In genomic region chr4:33188164-33188563, GRCm38 (mm10) we compare ENCODE assay signal across 8 mouse cellular contexts. TPM values are rescaled to one million over a fixed set of nuclear protein-coding genes. Genes with fewer than 3 reads are reported as not detected.
DNase-seq lines count a peak whose midpoint lies in the region; ATAC-seq lines count a peak whose summit lies in the region.

No protein-coding gene starts in this region.

- no peaks in the 10 kb centered on the region for H3K4me1 ChIP-seq in embryonic facial prominence, embryonic 11.5 days (ENCODE audit: control insufficient read depth, insufficient read depth, low read length)
- H3K4me1 ChIP-seq in stomach, embryonic 16.5 days (ENCODE audit: control insufficient read depth, insufficient read depth, low read length): peaks cover 4% of the 10 kb centered on the region

- no peak overlapping the region for H3K4me3 ChIP-seq in embryonic facial prominence, embryonic 11.5 days (ENCODE audit: low read depth, low read length)
- H3K4me3 ChIP-seq in stomach, embryonic 16.5 days (replicated peaks; ENCODE audit: low read length): peak overlapping the region; percentile 63

- no peak overlapping the region for H3K4me2 ChIP-seq in embryonic facial prominence, embryonic 11.5 days (ENCODE audit: low read depth, low read length)
- peak overlapping the region; percentile 98 for H3K4me2 ChIP-seq in stomach, embryonic 16.5 days (ENCODE audit: low read depth, low read length)

- H3K9ac ChIP-seq in embryonic facial prominence, embryonic 11.5 days (replicated peaks; ENCODE audit: low read length): no peak overlapping the region
- H3K9ac ChIP-seq in stomach, embryonic 16.5 days (ENCODE audit: low read length): no peak overlapping the region

- intact Hi-C loops in heart, postnatal 14 days (cut with DNase I): loop anchor here (5.0 kb wide), 1 partner anchor 59 kb away; no protein-coding TSS in a partner anchor

- no peaks in the 10 kb centered on the region for H3K9me3 ChIP-seq in embryonic facial prominence, embryonic 11.5 days (replicated peaks; ENCODE audit: control insufficient read depth, low read length)
- no peaks in the 10 kb centered on the region for H3K9me3 ChIP-seq in stomach, embryonic 16.5 days (replicated peaks; ENCODE audit: control insufficient read depth, low read length)

- H3K36me3 ChIP-seq in embryonic facial prominence, embryonic 11.5 days (replicated peaks; ENCODE audit: control insufficient read depth, insufficient read depth, low read depth, low read length): no peaks in the 10 kb centered on the region
- H3K36me3 ChIP-seq in stomach, embryonic 16.5 days (ENCODE audit: control insufficient read depth, insufficient read depth, low read length): no peaks in the 10 kb centered on the region

- 15% methylated on average over 9 of the region's 9 CpGs for WGBS in embryonic facial prominence, embryonic 11.5 days
- WGBS in stomach, embryonic 16.5 days: 11% methylated on average over 9 of the region's 9 CpGs

- ATAC-seq in embryonic facial prominence, embryonic 11.5 days (replicated peaks; ENCODE audit: insufficient number of reproducible peaks, low FRiP score, low TSS enrichment, low read depth): no peak
- no peak for ATAC-seq in stomach, embryonic 16.5 days (ENCODE audit: insufficient read depth, low FRiP score)

- peak; percentile 31 for DNase-seq in urinary bladder, postnatal 14 days (ENCODE audit: low spot score)
- no peak for DNase-seq in urinary bladder, postnatal 10 days (ENCODE audit: low spot score)
- DNase-seq in embryonic facial prominence, embryonic 11.5 days (ENCODE audit: low spot score): peak; percentile 66
- DNase-seq in heart, postnatal 14 days: peak; percentile 20 to 48
- peak; percentile 59 to 68 for DNase-seq in kidney, postnatal 36 days
- DNase-seq in mesoderm, embryonic 11.5 days (ENCODE audit: low read depth, low spot score): peak; percentile 58
- no peak for DNase-seq in yolk sac, embryonic 10.5 days (ENCODE audit: low spot score)

- no peak overlapping the region for H3K27ac ChIP-seq in embryonic facial prominence, embryonic 11.5 days (replicated peaks; ENCODE audit: low read depth, low read length)
- H3K27ac ChIP-seq in stomach, embryonic 16.5 days (ENCODE audit: low read length): no peak overlapping the region; the same call in 1 of the 2 replicates

- no peaks in the 10 kb centered on the region for H3K27me3 ChIP-seq in embryonic facial prominence, embryonic 11.5 days (ENCODE audit: control insufficient read depth, insufficient read depth, low read length)
- no peaks in the 10 kb centered on the region for H3K27me3 ChIP-seq in stomach, embryonic 16.5 days (ENCODE audit: control insufficient read depth, insufficient read depth, low read length)

RNA-seq across cellular contexts. Expression of gene Pm20d2, which starts 1.4 kb away (rescaled TPM):
- 0.48 and 1.1 TPM in 2 replicates for polyA plus RNA-seq in embryonic facial prominence, embryonic 11.5 days (2014; fragmentation: Nextera tagmentation; extraction: Ambion mirVana)
- total RNA-seq in heart, postnatal 14 days (2021): 10 to 100 TPM; 29.3 to 30.2 TPM
- 0.67 and 0.96 TPM in 2 replicates for polyA plus RNA-seq in stomach, embryonic 16.5 days (2015; fragmentation: Nextera tagmentation; extraction: Ambion mirVana)

RNA-seq across cellular contexts. Expression of gene Srsf12, which starts 20.6 kb away (rescaled TPM):
- 8.5 and 10.8 TPM in 2 replicates for polyA plus RNA-seq in embryonic facial prominence, embryonic 11.5 days (2014; fragmentation: Nextera tagmentation; extraction: Ambion mirVana)
- not detected for total RNA-seq in heart, postnatal 14 days (2021)
- 6.6 and 8.5 TPM in 2 replicates for polyA plus RNA-seq in stomach, embryonic 16.5 days (2015; fragmentation: Nextera tagmentation; extraction: Ambion mirVana)

RNA-seq across cellular contexts. Expression of gene Gabrr1, which starts 55.8 kb away (rescaled TPM):
- 0.15 TPM in 1 of 2 replicates, not detected in the other for polyA plus RNA-seq in embryonic facial prominence, embryonic 11.5 days (2014; fragmentation: Nextera tagmentation; extraction: Ambion mirVana)
- under 1 TPM; 0.49 to 0.67 TPM for total RNA-seq in heart, postnatal 14 days (2021)
- polyA plus RNA-seq in stomach, embryonic 16.5 days (2015; fragmentation: Nextera tagmentation; extraction: Ambion mirVana): not detected in 2 replicates

Comparison
In these comparisons a context has a peak if more than half of its experiments do, and no peak if none do; other contexts are left out.
1. DNase-seq: peak in urinary bladder, postnatal 14 days (single experiment), embryonic facial prominence, embryonic 11.5 days (single experiment), heart, postnatal 14 days (2 of 2), kidney, postnatal 36 days (2 of 2) and mesoderm, embryonic 11.5 days (single experiment); none in urinary bladder, postnatal 10 days (single experiment) and yolk sac, embryonic 10.5 days (single experiment).